Mouse (Mus musculus) thymus, adult 2 months (tissue): Measurements from ENCODE around the gene Efcab9.

Experiments used
- CTCF ChIP-seq: fragments of 200-500 bp; IDR thresholded peaks from 2 replicates; pipeline ENCODE4 v1.5.1; 2012; ENCODE audit warnings: mild to moderate bottlenecking, control low read depth, low read length, moderate library complexity, borderline replicate concordance; ENCODE audit not compliant: control insufficient read depth, poor library complexity, insufficient read depth; ENCODE audit errors: extremely low read depth
- POLR2A ChIP-seq: fragments of 200-500 bp; IDR thresholded peaks from 2 replicates; pipeline ENCODE4 v1.6.1; 2012; ENCODE audit warnings: mild to moderate bottlenecking, low read length, control low read depth, moderate library complexity; ENCODE audit not compliant: control insufficient read depth, poor library complexity, insufficient read depth; ENCODE audit errors: extremely low read depth

GRCm38 (mm10) chr11:32573669-32574068 is 41.8 kb upstream of the Efcab9 start:
- TF ChIP-seq CTCF (no peak), POLR2A (no peak)
